Mouse (Mus musculus): Measurements from ENCODE around the gene Psmd14. TPM values are rescaled to one million over a fixed set of nuclear protein-coding genes. Genes with fewer than 3 reads are reported as not detected.

Psmd14 gene
- polyA plus RNA-seq, 1 experiment from 2014 or later, result 140 TPM

DNA sequence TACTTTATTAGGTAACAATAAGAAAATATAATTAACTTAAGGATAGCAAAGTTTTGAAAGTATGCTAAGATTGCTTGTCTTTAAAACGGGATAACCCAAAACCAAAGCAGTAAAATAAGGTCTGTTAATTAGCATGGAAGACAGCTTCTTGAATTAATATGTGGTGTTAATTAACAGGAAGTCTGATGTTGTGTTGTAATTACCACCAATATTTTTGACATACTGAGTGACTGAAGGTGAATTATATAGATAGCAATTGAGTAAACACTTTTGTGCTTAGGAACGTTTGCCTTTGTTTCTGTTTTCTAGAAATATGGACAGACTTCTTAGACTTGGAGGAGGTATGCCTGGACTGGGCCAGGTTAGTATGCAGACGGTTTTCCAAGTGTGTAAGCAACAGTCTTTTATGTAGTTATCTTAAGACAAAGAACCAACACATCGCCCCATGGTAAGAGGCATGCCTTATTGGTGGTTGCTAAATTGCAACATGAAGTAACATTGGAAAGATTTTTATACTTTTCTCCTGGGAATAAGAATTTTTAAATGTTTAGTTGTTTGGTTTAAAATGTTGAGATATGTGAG lies 11.0 kb downstream of the Psmd14 start:
- H3K27me3 ChIP-seq (replicated peaks), result no peaks in the 10 kb centered on the region
- no peaks in the 10 kb centered on the region for H3K4me1 ChIP-seq (replicated peaks)
- no peak for ATAC-seq (ENCODE audit: insufficient number of reproducible peaks, low FRiP score)
- no peak overlapping the region for H3K27ac ChIP-seq (ENCODE audit: poor library complexity, severe bottlenecking)
- WGBS, result 85% methylated on average over 4 of the region's 4 CpGs
- H3K4me3 ChIP-seq, result no peak overlapping the region
- H3K9ac ChIP-seq, result no peak overlapping the region
- H3K36me3 ChIP-seq, result peaks cover 4% of the 10 kb centered on the region; the same call in 1 of the 2 replicates
- no peak overlapping the region for H3K4me2 ChIP-seq
- H3K9me3 ChIP-seq (replicated peaks), result no peaks in the 10 kb centered on the region

DNA sequence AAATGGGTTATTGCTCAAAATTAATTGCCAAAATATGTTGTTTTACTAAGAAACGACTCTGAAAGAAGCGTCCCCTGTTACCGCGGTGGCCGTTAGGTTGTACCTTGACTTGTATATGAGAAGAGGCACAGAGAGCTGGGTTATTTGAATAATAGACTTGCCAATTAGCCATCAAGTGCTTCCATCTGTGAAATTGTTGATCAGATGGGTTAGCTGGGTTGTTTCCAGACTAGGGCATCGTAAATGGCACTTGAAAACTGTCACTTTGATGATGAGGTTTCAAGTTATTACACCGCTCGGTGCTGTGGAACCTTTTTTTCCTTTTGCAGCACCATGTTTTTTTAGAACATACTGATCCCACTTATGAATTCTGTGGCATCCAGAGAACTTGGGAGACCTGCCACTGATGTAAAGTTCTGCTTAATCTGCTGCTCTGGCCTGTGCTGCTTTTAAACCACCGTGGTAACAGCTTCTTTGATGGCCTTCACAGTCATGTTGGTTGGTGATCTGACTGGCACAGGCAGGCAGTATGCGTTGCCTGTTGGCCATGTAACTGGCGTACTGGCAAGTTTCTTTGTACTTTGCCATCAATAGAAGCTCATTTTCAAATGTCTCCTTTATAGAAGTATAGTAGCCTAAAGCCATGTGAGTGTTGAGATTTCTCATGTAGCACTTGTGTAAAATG lies 21.4 kb downstream of the Psmd14 start:
- no peak overlapping the region for H3K4me2 ChIP-seq
- H3K27ac ChIP-seq (ENCODE audit: poor library complexity, severe bottlenecking), result no peak overlapping the region
- no peaks in the 10 kb centered on the region for H3K27me3 ChIP-seq (replicated peaks)
- WGBS, result 91% methylated on average over 11 of the region's 11 CpGs
- H3K4me3 ChIP-seq, result no peak overlapping the region
- no peaks in the 10 kb centered on the region for H3K9me3 ChIP-seq (replicated peaks)
- H3K36me3 ChIP-seq, result 0 out of 2 replicates have a peak, but pooled peaks cover 4% of the 10 kb centered on the region
- H3K9ac ChIP-seq, result no peak overlapping the region
- ATAC-seq (ENCODE audit: insufficient number of reproducible peaks, low FRiP score), result no peak
- H3K4me1 ChIP-seq (replicated peaks), result no peaks in the 10 kb centered on the region

DNA sequence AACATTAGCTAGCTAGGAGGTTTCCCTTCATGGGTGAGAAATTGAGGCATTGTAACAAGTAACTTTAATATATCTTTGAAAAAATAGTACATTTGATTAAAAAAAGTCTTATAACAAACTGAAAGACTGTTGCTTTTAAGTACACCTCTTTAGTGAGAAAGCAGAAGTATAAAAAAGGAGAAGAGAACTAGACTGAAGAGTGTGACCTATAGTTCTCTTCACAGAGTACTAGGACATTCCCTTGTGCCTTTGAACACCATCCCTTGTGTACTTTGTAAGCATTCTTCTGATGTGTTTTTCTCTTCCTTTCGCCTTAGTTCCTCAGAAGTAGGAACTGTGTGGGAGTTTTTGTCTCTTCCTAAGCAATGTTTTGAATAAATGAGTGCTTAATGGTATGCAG lies 22.7 kb downstream of the Psmd14 start:
- no peak for ATAC-seq (ENCODE audit: insufficient number of reproducible peaks, low FRiP score)
- Histone ChIP-seq H3K4me3 (no peak overlapping the region), H3K4me1 (replicated peaks) (no peaks in the 10 kb centered on the region), H3K36me3 (0 out of 2 replicates have a peak, but pooled peaks cover under 1% of the 10 kb centered on the region), H3K27me3 (replicated peaks) (no peaks in the 10 kb centered on the region), H3K4me2 (no peak overlapping the region), H3K9ac (no peak overlapping the region), H3K27ac (ENCODE audit: poor library complexity, severe bottlenecking) (no peak overlapping the region), H3K9me3 (replicated peaks) (no peaks in the 10 kb centered on the region)
- WGBS, result 84% methylated on average over 1 of the region's 1 CpGs

DNA sequence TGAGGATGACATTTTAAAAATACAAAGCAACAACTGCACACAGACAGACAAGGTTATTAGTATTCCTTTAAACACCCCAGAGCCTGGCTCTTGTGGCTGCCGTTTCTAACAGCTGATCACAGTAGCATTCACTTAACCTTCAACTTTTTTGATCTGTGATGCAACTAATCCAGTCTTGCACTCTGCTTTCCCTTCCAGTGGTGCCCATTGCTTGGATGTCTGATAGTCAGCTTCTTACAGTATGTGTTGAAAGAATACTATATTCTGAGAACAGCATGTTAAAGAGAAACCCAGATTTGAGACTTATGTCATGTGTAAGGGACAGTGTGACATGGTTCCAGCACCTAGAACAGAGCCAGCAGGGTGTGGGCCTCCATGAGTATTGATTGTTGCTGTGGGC lies 34.6 kb downstream of the Psmd14 start:
- Histone ChIP-seq H3K4me1 (replicated peaks) (peaks cover 7% of the 10 kb centered on the region), H3K27me3 (replicated peaks) (no peaks in the 10 kb centered on the region), H3K36me3 (no peaks in the 10 kb centered on the region), H3K27ac (ENCODE audit: poor library complexity, severe bottlenecking) (no peak overlapping the region), H3K4me2 (no peak overlapping the region), H3K9ac (no peak overlapping the region), H3K9me3 (replicated peaks) (no peaks in the 10 kb centered on the region), H3K4me3 (no peak overlapping the region)
- ATAC-seq (ENCODE audit: insufficient number of reproducible peaks, low FRiP score), result no peak
- WGBS, result 47% methylated on average over 1 of the region's 1 CpGs

DNA sequence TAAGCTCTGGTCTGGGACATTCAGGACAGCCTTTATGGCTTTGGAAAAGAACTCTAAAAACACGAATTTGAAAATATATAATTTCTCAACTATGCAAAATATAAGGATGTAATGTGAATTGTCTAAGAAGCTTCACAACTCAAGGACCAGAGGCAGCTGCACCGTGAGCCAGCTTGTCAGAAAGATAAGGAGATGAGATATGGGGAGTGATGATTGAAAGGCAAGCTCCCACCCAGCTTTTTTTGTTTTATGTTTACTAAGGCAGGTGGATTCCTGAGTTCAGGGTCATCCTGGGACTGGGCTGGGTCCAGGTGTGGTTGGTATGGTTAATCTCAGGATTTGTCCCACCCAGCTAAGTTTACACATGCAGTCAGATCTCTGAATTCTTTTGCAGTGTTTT lies 35.1 kb downstream of the Psmd14 start:
- 41% methylated on average over 2 of the region's 2 CpGs for WGBS
- Histone ChIP-seq H3K4me1 (replicated peaks) (peaks cover 7% of the 10 kb centered on the region), H3K27ac (ENCODE audit: poor library complexity, severe bottlenecking) (no peak overlapping the region), H3K36me3 (no peaks in the 10 kb centered on the region), H3K4me3 (no peak overlapping the region), H3K4me2 (no peak overlapping the region), H3K27me3 (replicated peaks) (no peaks in the 10 kb centered on the region), H3K9me3 (replicated peaks) (no peaks in the 10 kb centered on the region), H3K9ac (no peak overlapping the region)
- ATAC-seq (ENCODE audit: insufficient number of reproducible peaks, low FRiP score), result no peak

DNA sequence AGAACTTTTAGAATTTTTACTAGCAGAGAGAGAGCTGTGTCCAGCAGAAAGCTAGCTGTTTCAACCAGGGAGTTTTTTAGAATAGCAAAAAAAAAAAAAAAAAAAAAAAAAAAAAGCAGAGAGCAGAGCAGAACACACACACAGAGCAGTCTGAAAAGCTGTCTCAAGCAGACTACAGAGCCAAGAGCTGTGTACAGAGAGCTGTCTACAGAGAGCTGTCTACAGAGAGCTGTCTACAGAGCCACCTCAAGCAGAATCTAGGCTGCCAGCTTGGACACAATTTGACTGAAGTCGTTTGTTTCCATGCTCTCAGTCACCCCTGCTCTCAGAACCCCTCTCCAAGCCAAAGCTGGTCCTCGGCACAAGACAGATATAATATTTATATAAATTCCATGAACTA lies 35.9 kb downstream of the Psmd14 start:
- Histone ChIP-seq H3K9me3 (replicated peaks) (no peaks in the 10 kb centered on the region), H3K4me3 (no peak overlapping the region), H3K4me2 (no peak overlapping the region), H3K4me1 (replicated peaks) (peaks cover 7% of the 10 kb centered on the region), H3K27ac (ENCODE audit: poor library complexity, severe bottlenecking) (no peak overlapping the region), H3K36me3 (no peaks in the 10 kb centered on the region), H3K9ac (no peak overlapping the region), H3K27me3 (replicated peaks) (no peaks in the 10 kb centered on the region)
- 58% methylated on average over 2 of the region's 2 CpGs for WGBS
- ATAC-seq (ENCODE audit: insufficient number of reproducible peaks, low FRiP score), result no peak

DNA sequence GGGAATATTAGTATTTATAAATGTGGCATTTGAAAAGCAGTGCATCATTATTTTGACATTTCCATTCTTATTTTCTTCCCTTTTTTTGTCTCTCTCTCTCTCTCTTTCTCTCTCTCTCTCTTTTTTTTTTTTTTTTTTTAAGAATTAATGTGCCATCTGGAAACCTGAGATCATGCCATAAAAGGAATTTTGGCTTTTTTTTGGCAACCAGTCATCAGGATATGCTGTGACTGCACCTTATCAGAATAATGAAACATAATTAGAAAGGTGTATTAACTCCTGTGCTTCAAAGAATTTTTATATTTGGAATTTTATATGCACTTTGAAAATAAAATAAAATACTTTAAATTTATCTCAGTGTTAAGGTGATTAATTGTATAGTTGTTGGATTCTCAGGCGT lies 39.2 kb downstream of the Psmd14 start:
- 83% methylated on average over 1 of the region's 1 CpGs for WGBS
- no peak overlapping the region for H3K4me3 ChIP-seq
- no peaks in the 10 kb centered on the region for H3K27me3 ChIP-seq (replicated peaks)
- H3K36me3 ChIP-seq, result no peaks in the 10 kb centered on the region
- no peaks in the 10 kb centered on the region for H3K9me3 ChIP-seq (replicated peaks)
- H3K9ac ChIP-seq, result no peak overlapping the region
- no peak overlapping the region for H3K4me2 ChIP-seq
- ATAC-seq (ENCODE audit: insufficient number of reproducible peaks, low FRiP score), result no peak
- peaks cover 7% of the 10 kb centered on the region for H3K4me1 ChIP-seq (replicated peaks)
- H3K27ac ChIP-seq (ENCODE audit: poor library complexity, severe bottlenecking), result no peak overlapping the region

DNA sequence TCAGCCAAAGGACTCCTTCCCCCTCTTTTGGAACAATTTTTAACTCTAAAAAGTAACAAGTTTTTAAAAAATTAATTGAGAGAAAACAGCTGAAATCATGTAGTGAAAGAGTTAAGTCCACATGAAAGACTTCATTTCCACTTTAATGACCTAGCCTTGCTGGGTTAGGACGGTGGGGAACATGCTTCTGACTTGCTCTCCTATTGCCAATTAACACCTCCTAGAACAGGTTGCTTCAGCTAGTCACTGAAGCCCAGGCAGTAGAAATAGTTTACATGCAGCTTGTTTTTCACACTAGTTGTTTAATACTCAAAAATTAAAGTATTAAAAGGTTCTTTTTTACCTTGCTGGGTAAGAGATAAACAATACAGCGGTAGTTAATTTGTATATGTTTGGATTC lies 39.8 kb downstream of the Psmd14 start:
- H3K4me1 ChIP-seq (replicated peaks), result peaks cover 5% of the 10 kb centered on the region
- 66% methylated on average over 2 of the region's 2 CpGs for WGBS
- no peak overlapping the region for H3K27ac ChIP-seq (ENCODE audit: poor library complexity, severe bottlenecking)
- H3K9ac ChIP-seq, result no peak overlapping the region
- no peaks in the 10 kb centered on the region for H3K9me3 ChIP-seq (replicated peaks)
- H3K4me3 ChIP-seq, result no peak overlapping the region
- H3K36me3 ChIP-seq, result no peaks in the 10 kb centered on the region
- ATAC-seq (ENCODE audit: insufficient number of reproducible peaks, low FRiP score), result no peak
- H3K27me3 ChIP-seq (replicated peaks), result no peaks in the 10 kb centered on the region
- no peak overlapping the region for H3K4me2 ChIP-seq

DNA sequence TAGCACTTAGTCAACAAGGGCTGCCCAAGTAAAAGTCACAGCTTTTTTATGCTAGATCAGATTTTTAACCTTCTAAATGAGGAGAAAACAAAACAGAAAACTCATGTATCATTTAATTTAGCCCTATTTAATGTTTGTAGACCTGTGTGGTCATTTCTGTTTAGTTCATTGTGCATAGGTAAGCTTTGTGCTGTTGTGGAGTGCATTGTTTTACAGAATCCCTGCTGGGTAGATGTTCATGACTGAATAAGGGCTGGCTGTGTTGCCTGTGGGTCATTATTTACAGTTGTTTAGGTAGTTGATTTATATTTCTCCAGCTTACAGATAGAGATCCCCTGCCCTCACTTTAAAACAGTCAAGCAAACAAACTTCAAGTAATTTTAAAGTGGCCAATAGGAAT lies 40.9 kb downstream of the Psmd14 start:
- ATAC-seq (ENCODE audit: insufficient number of reproducible peaks, low FRiP score), result no peak
- no peaks in the 10 kb centered on the region for H3K4me1 ChIP-seq (replicated peaks)

DNA sequence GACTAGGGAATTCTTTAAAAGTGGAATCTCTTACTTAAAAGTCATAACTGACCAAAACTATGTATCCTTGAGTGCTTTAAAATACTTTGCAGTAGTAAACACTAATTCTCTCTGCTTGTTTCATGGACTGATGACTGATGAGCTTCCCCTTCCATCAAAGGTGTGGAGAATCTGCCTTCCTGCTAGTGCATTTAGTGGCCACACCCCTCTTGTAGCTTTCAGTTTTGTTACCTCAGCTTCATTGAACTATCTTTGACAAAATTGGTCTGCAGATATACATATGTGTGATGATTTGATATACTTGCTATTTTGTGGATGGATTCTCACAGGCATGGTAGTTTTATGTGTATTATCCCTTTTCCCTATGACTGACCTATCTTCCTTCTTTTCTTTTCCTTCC lies 43.5 kb downstream of the Psmd14 start:
- no peak overlapping the region for H3K4me2 ChIP-seq
- ATAC-seq (ENCODE audit: insufficient number of reproducible peaks, low FRiP score), result no peak
- no peak overlapping the region for H3K27ac ChIP-seq (ENCODE audit: poor library complexity, severe bottlenecking)
- H3K4me3 ChIP-seq, result no peak overlapping the region
- H3K9me3 ChIP-seq (replicated peaks), result no peaks in the 10 kb centered on the region
- peaks cover 7% of the 10 kb centered on the region for H3K4me1 ChIP-seq (replicated peaks)
- H3K36me3 ChIP-seq, result no peaks in the 10 kb centered on the region
- no peak overlapping the region for H3K9ac ChIP-seq
- H3K27me3 ChIP-seq (replicated peaks), result no peaks in the 10 kb centered on the region

More for the DNA sequence above, 40.9 kb downstream of the Psmd14 start:
- no peak overlapping the region for H3K4me3 ChIP-seq
- no peak overlapping the region for H3K4me2 ChIP-seq
- H3K9me3 ChIP-seq (replicated peaks), result no peaks in the 10 kb centered on the region
- no peak overlapping the region for H3K9ac ChIP-seq
- no peaks in the 10 kb centered on the region for H3K27me3 ChIP-seq (replicated peaks)
- no peak overlapping the region for H3K27ac ChIP-seq (ENCODE audit: poor library complexity, severe bottlenecking)
- H3K36me3 ChIP-seq, result no peaks in the 10 kb centered on the region

DNA sequence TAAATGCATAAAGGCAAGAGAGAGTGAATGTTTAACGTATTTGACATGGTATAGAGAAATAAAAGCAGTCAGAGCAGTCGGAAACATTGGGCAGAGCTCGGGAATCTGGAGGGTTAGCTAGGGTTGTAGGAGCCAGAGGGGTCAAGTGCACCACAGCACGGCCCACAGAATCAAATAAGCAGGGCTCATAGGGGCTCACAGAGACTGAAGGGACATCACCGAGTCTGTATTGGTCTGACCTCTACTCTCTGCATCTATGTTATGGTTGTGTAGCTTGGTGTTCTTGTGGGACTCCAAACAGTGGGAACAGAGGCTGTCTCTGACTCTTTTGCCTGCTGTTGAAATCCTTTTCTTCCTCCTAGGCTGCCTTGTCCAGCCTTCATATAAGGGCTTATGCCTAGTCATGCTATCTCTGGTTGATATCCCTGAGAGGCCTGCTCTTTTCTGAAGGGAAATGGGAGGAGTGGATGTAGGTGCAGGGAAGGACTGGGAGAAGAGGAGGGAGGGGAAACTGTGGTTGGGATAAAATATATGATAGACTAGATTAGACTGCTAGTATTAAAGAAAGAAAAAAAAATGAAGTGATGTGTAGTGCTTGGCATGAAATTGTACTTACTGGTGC lies 47.9 kb downstream of the Psmd14 start:
- no peaks in the 10 kb centered on the region for H3K9me3 ChIP-seq (replicated peaks)
- H3K4me2 ChIP-seq, result no peak overlapping the region
- no peak for ATAC-seq (ENCODE audit: insufficient number of reproducible peaks, low FRiP score)
- no peaks in the 10 kb centered on the region for H3K27me3 ChIP-seq (replicated peaks)
- no peak overlapping the region for H3K9ac ChIP-seq
- no peak overlapping the region for H3K4me3 ChIP-seq
- H3K27ac ChIP-seq (ENCODE audit: poor library complexity, severe bottlenecking), result no peak overlapping the region
- peaks cover 9% of the 10 kb centered on the region for H3K4me1 ChIP-seq (replicated peaks)
- H3K36me3 ChIP-seq, result peaks cover 3% of the 10 kb centered on the region; the same call in 1 of the 2 replicates
- 59% methylated on average over 5 of the region's 5 CpGs for WGBS

All from heart, embryonic 12.5 days (tissue).